Mouse (Mus musculus): Measurements from ENCODE around the gene Adgra3.

The Adgra3 gene

DNA sequence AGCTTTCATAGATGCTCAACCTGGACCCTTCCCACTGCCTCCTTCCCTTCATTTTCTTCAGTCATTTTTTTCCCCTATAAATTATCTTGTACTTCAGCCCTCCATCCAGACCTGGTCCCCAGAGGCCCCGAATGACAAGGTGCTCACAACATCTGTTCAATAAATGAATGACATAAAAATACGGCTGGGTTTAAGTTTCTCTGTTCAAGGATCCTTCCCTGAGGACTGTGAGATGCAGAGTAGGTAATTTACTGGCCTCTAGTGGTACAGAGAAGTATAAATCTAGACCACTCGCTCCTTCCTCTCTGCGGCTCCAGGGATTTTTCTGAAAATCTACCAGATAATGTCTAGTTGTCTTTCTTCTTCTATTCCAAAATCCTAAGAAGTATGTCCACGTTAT, 26.5 kb downstream of the Adgra3 start:
- DNase-seq (ENCODE audit: extremely low spot score, low read depth, low spot score), result no peak

DNA sequence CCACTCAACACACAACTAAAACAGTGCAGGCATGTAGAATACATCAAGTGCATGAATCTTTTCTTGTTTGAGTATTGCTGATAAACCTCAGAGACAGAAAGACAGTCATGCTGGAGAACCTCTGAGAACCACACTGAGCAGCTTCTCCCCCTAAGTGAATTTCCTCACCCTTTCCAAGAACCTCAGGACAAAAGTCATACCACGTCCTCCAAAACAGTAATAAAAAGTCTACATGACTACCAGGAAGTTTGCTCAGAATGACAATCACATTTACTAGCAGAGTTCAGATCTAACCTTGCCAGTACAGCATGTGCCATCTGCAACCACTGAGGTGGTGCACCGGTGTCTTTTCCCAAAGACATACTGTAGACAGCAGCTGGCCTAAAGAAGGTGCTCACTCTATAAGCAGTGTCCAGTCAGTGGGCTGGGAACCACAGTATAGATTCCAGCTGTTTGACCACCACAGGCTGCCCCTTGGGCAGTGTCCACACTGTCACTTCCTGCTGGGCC, 27.0 kb downstream of the Adgra3 start:
- DNase-seq (ENCODE audit: extremely low spot score, low read depth, low spot score), result no peak

DNA sequence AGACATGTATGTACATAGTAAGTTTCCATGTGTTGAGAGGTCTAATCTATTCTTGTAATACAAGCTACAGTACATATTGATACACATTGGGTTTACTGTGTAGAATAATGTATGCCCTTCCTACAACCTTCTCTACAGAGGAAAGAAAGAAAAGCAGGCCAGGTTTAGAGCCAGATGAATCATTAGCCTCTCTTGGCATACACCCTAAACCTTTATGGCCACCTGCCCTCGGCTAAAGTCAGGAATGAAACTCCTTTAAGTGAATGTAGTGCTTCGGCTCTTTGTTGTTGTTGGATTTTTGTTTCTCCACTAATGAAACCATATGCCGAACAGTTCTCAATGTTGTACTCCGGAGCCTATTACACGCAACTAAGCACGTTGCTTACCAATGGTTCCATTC, 27.5 kb downstream of the Adgra3 start:
- DNase-seq (ENCODE audit: extremely low spot score, low read depth, low spot score), result no peak

DNA sequence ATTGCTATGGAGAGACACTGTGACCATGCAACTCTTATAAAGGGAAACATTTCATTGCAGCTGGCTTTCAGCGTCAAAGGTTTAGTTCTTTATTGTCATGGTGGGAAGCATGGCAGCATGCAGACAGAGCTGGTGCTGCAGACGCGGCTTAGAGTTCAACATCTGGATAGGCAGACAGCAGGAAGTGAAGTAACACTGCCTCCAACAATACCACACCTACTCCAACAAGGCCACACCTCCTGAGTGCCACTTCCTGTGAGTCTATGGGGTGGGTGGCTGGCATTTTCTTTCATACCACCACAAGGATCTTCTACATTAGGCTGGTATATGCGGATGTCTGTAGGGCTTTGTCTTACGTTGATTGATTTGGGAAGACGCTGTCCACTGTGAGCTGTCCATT, 29.1 kb downstream of the Adgra3 start:
- DNase-seq (ENCODE audit: extremely low spot score, low read depth, low spot score), result no peak

DNA sequence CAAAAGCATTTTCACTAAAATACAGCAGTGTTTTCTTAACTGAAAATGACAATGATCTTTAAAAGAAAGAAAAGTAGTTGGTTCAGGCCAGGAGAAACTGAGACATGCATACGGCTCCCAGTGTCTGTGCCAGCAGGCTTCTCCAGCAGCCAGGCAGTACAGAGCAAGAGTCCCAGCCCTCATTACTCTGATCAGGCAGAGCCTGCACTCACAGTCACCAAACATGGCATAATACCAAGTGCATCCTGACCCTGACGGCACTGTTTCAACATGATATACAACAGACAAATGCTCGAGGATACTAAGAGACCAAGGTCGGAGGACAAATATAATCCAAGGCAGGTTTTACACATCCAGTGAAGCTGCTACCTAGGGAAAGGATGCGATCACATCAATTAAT, 31.2 kb downstream of the Adgra3 start:
- DNase-seq (ENCODE audit: extremely low spot score, low read depth, low spot score), result no peak

DNA sequence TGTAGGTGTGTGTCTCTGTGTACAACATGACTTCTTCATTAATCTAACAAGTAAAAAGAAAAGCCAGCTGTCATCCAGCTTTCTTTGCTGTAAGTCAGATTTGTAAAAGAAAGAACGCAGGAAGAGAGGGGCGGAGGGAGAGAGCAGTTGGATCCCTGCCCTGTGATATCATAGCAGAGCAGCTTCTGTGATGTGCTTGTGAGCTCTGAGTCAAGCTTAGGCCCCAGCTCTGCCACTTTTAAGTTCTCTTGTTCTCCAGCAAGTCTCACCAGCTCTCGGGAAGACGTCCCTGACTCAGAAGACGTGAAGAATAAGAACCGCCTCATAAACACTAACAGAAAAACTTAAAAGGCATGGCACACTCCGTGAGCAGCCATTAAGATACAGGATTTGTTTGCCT, 31.8 kb downstream of the Adgra3 start:
- DNase-seq (ENCODE audit: extremely low spot score, low read depth, low spot score), result no peak

DNA sequence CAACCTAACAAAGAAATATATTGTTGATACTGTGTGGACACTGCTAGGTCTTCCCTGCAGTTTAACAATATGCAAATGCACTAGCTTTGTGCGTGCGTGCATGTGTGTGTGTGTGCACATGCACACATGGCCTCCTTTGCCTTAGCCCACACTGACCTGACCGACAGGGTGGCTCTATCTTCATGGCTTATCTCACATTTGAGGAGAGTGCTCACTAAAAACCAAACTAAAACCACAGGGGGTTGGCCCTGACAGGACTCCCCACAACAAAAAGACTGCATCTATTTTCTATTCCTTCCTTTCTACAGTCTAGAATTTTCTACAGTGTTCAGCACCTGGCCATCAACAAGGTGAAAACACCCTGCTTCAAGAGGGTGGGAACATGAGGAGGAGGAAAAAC, 32.7 kb downstream of the Adgra3 start:
- no peak for DNase-seq (ENCODE audit: extremely low spot score, low read depth, low spot score)

DNA sequence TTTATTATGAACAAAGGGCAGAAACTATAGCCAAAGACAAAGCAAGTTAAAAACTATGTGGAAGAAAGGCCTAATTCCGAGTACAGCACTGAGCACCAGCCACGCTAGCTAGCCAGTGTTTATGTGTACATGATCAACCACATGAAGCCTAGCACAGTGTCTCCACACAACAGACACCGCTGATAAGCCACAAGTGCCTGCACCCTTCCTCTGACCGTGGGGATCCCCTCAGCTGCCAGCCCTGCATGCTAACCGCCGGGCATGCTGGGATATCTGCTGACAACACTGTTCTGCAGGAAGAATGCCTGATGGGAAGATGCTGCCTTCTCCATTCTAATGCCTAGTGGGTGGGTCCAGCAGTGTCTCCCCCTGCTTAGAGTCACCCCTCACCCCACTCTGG, 34.7 kb downstream of the Adgra3 start:
- DNase-seq (ENCODE audit: extremely low spot score, low read depth, low spot score), result no peak

DNA sequence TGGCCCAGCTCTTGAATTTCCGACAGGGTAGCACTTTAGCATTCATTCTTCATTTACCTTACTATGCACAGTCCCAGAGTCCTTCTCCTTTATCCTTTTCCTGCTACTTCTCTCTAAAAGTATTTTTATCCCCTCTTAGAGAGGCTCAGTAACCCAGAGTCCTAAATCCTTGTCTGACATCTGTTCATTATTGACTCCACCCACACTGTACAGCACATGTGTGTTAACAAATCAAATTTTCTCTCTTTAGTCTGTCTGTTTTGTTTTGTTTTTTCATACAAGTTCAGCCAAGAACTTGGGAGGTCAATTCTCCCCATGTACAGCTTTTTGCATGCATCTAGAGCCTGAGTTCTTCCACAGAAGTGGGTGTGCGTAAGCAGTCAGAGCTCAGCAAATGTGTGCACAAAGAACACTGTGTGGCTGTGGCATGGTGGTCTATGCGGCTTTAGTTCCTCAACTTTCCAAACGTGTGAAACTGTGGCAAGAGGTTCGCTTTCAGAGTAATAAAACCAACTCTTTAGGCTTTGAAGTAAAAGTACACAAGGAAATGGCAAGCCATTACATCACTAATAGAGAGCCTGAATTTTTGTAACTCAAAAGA, 42.7 kb downstream of the Adgra3 start:
- DNase-seq (ENCODE audit: extremely low spot score, low read depth, low spot score), result no peak

DNA sequence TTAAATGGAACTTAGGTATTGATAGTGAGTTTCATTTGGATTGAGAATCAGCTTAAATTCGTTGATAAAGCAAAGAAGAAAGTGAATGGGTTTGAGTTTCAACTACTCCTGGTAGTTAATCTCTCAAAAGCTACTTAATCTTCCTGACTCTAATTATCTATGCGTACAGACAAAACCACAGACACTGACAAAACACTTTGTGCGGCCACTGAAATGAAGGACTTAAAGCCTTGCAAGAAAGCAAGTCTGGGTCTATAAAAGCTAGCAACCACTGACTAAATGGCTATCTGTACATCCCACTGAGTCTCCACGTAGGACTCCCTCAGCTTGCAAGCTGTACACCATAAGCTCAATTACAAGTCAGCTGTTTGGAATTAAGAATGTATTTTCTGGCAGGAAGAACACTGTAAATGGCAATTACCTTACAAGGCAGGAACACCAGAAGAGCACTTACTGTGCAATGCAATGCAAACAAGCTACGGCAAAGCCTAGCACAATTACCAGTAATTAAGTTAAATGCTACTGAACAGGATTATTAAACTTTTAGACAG, 43.6 kb downstream of the Adgra3 start:
- no peak for DNase-seq (ENCODE audit: extremely low spot score, low read depth, low spot score)

DNA sequence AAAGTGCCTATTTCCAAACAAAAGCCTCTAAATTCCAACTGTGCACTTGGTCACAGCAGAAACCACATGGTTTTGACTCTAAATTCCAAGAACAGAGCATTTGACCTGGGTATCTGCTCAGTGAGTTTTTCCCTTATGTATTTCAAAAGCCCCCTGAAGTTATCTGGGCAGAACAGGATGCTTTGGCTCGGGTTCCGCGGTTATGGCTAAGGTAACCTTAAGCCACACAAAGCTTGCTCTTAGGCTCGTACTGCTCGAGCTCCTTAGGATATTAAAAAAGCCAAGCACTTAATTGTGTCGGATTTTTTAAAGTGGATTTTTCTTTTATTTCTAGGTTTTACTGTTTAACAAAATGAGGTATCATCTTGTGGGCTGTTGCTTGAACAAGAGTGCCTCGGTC, 44.1 kb downstream of the Adgra3 start:
- DNase-seq (ENCODE audit: extremely low spot score, low read depth, low spot score), result no peak

DNA sequence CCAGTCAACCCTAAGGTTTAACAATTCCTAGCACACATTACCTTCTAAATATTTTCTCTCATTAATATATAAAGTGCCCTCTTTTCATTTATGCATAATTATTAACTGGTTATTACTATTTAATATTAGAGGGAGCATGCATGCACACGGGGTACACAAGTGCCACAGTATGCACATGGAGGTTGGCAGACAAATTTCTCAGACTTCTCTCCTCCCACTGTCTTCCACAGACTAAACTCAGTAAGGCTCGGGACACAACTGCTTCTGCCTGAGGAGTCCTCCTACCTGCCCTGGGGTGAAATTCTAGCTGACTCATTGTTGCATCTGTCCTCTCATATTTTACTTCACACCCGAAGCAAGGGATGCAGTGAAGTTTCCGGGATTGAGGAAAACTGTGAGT, 44.8 kb downstream of the Adgra3 start:
- no peak for DNase-seq (ENCODE audit: extremely low spot score, low read depth, low spot score)

DNA sequence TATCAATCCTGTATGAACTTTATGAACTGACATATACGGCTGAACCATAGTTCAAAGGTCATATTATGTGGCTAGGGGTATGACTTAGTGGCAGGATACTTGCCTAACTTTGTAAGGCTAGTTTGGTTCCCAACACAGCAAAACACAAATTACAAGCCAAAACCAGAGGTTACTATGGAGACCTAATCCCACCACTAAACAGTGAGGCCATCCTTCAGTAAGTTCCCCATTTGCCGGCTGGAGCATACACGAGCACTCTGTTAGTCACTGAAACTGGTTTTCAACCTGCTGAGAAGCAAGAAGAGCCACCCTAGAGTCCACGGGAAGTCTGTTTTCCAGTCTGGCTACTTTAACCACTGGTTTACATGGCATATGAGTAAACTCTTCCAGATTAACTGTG, 50.0 kb downstream of the Adgra3 start:
- DNase-seq (ENCODE audit: extremely low spot score, low read depth, low spot score), result no peak

DNA sequence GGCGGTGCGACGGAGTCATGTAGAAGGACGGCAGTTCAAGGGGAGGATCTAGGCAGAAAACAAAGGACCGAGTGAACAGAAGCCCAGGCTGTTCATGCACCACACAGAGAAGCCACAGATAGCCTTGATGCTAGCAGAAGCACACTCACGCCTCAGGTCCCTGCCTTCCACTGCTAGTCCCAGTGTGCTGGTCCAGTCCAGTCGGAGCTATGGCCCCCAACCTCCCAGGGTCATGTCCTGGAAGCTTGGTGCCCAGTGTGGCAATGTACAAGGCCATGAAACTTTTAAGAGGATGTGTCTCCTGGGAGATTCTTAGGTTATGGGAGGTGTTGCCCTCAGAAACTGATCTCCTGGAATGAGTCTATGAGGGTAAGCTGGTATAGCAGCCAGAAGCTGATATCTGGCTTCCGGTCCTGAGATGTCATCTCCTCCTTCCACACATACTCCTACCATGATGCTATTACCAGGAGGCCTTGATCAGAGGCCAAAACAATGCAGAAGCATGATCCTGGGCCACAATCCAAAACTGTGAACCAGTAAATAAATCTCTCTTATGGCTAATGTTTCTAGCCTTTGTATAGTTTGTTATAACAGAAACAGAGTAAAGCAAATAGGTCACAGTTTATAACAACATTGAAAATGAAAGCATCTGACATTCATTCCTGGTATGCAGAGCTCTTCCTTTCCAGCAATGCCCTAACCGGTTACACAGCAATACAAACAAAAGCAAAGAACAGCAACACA, 51.7 kb downstream of the Adgra3 start:
- no peak for DNase-seq (ENCODE audit: extremely low spot score, low read depth, low spot score)

DNA sequence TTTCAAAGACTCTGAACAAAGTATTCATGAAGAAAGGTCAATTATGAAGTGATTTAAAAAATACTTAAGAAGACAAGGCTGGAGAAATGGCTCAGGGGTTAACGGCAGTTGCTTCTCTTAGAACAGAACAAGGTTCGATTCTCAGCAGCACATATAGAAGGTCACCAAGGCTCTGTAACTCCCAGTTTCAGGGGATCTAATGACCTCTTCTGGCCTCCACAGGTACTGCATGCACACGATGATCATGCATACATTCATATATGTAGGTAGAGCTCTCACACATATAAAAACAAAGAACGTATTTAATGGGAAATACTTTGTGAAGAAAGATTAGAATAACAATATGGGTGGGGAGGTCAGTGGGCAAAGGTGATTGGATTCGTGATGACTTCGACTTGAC, 56.5 kb downstream of the Adgra3 start:
- no peak for DNase-seq (ENCODE audit: extremely low spot score, low read depth, low spot score)

DNA sequence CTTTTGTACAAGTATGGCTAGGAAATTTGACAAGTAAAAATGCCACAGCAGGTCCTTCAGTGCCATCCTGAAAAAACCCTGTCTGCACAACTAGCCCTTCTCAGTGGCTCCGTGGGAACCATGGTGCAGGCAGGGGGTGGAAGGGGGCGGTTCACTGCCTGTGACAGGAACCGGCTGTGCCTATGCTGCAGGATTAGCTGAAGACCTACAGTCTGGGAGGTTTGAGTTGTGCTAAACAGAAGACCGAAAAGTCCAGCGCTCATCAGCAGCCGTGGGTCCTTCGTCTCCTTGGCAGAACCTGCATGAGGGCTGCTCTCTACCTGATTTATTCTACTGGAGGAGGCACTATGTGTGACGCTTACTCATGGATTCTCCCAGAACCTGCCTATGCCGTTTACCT, 59.0 kb downstream of the Adgra3 start:
- no peak for DNase-seq (ENCODE audit: extremely low spot score, low read depth, low spot score)

DNA sequence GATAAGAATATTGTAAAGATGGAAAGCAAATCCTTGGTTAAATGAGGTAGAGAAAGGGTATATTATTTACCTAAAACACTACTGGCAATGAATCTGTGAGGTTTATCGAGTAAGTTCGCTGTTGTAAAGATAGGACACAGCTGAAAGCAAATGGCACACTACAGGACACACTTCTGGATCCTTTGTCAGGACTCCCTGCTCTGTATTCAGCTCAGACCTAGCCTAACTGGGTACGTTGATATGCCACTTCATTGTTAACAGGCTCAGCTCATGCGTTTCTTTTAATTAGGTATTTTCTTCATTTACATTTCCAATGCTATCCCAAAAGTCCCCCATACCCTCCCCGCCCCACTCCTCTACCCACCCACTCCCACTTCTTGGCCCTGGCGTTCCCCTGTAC, 61.8 kb downstream of the Adgra3 start:
- no peak for DNase-seq (ENCODE audit: extremely low spot score, low read depth, low spot score)

DNA sequence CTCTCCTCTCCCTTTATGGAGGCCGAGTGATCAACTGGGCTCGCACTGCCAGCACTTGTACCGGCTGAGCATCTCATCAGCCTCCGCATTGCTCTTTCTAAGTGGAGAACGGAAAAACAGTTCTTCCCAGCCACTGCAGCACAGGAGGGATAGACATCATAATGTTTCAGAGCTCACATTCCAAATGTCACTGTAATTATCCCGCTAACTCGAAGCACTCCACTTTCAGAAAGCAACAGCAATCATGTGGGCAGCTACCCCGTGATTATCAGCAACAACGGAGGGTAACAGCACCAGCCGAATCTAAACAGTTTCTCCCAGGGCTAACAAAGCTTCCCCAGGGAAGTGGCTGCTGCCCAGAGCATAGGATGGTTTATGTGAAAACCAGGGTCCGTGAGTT, 62.3 kb downstream of the Adgra3 start:
- DNase-seq (ENCODE audit: extremely low spot score, low read depth, low spot score), result no peak

DNA sequence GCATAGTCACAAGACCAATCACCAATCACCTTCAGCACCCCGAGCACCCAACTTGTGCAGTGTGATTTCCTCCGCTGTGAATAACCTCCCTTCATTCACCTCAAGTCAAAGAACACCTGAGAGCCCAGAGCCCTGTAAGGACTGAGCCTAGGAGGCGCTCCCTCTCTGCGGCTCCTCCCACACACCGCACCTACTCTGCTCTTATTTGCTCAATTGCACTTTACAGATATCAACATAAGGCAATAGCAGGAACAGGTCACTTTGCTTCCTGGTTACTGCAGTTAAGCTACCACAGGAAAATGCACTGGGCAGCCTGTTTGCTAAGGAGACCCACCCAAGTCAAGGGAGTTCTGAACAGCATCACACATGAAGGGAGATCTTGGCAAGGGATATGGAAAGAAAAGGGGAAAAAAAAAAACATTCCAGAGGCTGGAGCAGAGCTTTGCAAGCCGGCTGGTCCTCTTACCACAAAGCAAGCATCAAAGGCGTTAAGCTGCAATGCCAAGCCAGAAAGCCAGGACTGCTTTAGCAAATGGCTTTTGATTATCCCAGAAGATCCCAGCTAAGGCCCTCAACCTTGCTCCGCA, 68.0 kb downstream of the Adgra3 start:
- no peak for DNase-seq (ENCODE audit: extremely low spot score, low read depth, low spot score)

DNA sequence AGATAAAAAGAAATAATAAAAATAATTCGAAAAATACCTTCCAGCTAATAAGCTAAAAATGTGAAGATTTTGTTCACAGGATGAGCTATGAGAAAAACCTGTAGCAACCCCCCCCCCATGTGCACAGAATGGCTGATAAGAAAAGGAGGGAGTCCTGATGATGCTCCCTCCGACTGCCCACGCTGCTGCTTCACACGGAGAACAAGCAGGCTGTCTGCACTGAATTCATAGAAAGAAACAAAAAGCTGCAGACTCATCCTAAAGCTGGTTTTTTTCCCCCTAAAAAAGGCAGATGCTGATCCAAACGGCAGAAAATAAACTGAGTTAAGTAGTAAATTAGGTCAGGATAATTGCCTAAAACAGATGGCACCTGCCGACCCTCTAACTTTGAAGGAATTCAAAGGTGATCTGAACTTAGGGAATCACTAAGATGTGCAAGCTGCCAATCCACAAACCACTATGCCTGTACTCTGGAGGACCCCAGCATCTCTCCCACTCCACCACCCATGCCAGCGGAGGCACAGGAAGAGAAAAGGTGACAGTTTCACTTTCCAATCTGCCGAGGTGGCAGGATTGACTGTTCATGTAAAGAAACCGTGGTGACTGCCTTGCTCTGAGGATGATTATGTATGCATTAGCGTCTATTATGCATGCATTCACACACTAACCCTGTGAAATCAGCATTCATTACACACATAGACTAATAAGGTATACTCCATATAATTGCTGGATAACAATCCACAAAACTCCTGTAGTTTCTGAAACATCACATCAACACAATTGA, 70.6 kb downstream of the Adgra3 start:
- no peak for DNase-seq (ENCODE audit: extremely low spot score, low read depth, low spot score)

DNA sequence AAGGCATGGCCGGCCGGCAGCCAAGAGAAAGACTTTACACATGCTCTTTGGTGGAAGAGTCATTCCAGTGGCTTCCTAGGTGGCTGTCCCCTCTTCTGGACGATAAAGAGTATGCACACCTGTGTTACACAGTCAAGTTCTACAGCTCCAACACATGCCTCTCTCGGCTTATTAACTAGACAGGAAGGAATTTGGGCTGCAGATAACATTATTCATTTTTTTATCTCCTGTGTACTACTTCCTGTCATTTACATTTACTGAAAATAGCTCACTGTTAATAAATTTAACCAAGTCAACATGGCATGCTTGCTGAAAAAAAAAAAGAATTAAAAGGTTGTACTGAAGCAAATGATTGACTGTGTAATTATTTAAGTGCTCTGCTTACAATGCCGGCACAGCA, 78.1 kb downstream of the Adgra3 start:
- DNase-seq (ENCODE audit: extremely low spot score, low read depth, low spot score), result no peak
